Mouse (Mus musculus) hindbrain, postnatal 0 days (tissue): ENCODE results near the gene Ybx1. TPM values are rescaled to one million over a fixed set of nuclear protein-coding genes. Genes with fewer than 3 reads are reported as not detected.

ENCODE experiments used
- ATAC-seq: fragments of 200-750 bp; cut with Nextera tagmentation; 2 replicates; pipeline ENCODE4 v1.8.0; 2017; ENCODE audit warnings: mild to moderate bottlenecking, moderate TSS enrichment, moderate library complexity
- DNase-seq: peaks from one replicate; pipeline ENCODE4 v3.0.0-alpha.2; 2015; ENCODE audit warnings: low spot score
- H3K27ac ChIP-seq: fragments of 300-500 bp; sonication (generic); 2 replicates; pipeline ENCODE4 v1.5.1; 2014; ENCODE audit warnings: mild to moderate bottlenecking
- H3K27me3 ChIP-seq: fragments of 300-500 bp; sonication (generic); 2 replicates; pipeline ENCODE4 v1.6.1; 2014; ENCODE audit warnings: low read length, mixed read lengths; ENCODE audit not compliant: insufficient read depth
- H3K36me3 ChIP-seq: fragments of 300-500 bp; sonication (generic); 2 replicates; pipeline ENCODE4 v1.6.1; 2014; ENCODE audit warnings: low read length, mixed read lengths; ENCODE audit not compliant: insufficient read depth
- H3K4me1 ChIP-seq: fragments of 300-500 bp; sonication (generic); 2 replicates; pipeline ENCODE4 v1.6.1; 2014; ENCODE audit warnings: antibody characterized with exemption, low read length, mixed read lengths; ENCODE audit not compliant: insufficient read depth
- H3K4me2 ChIP-seq: fragments of 300-500 bp; sonication (generic); 2 replicates; pipeline ENCODE4 v1.6.1; 2014; ENCODE audit warnings: low read depth, mild to moderate bottlenecking, low read length, moderate library complexity, mixed read lengths
- H3K4me3 ChIP-seq: fragments of 300-500 bp; sonication (generic); 2 replicates; pipeline ENCODE4 v1.5.1; 2014; ENCODE audit warnings: low read length
- H3K9ac ChIP-seq: fragments of 300-500 bp; sonication (generic); replicated peaks from 2 replicates; pipeline ENCODE4 v1.6.1; 2014; ENCODE audit warnings: mild to moderate bottlenecking, low read length, moderate library complexity, mixed read lengths
- H3K9me3 ChIP-seq: fragments of 300-500 bp; sonication (generic); 2 replicates; pipeline ENCODE4 v1.6.1; 2016; ENCODE audit warnings: low read length, mixed read lengths
- CTCF ChIP-seq: IDR thresholded peaks from 2 replicates; pipeline ENCODE4 v1.5.1; 2016; ENCODE audit warnings: antibody characterized with exemption, control low read depth, low read depth
- WGBS: fragments of 180-500 bp; shearing (Covaris S2); extraction: QIAGEN DNeasy Blood & Tissue Kit; methylation state at CpG from one replicate; pipeline ENCODE4 v1.1.7; 2014; 5-methylcytosine and 5-hydroxymethylcytosine counted together
- polyA plus RNA-seq: library from polyadenylated mRNA; unstranded; fragments of >200 nt; fragmentation: Nextera tagmentation; extraction: Ambion mirVana; gene quantifications from 2 replicates; pipeline ENCODE4 v1.2.1, GENCODE M21; 2015
- total RNA-seq: library from RNA; depleted of rRNA; stranded (reverse); fragments of >200 nt; gene quantifications from 2 replicates; pipeline ENCODE4 v1.2.3, GENCODE M21; 2014

The Ybx1 gene
- total and polyA plus RNA-seq, 2 experiments from 2014 or later = 376 to 922 TPM

DNA sequence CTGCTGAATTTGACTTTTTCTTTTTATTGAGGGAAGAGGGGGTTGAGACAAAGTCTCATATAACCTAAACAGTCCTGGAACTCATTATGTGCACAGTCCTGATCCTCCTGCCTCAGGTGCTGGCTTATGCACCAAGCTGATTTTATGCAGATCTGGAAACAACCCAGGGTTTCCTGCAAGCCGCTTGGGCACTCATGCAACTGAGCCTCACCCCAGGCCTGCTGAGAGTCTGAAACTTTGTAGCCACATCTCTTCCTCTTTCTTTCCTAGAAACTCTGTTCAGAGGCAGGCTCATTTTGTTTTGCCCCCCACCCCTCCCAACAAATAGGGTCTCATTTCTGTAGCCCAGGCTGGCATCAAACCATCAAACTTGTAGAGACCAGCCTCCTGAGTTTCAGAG is 19.4 kb upstream of the Ybx1 start:
- H3K4me1 ChIP-seq = no peaks in the 10 kb centered on the region
- H3K9me3 ChIP-seq = no peaks in the 10 kb centered on the region
- DNase-seq = no peak
- 96% methylated on average over 1 of the region's 1 CpGs for WGBS
- no peak overlapping the region for H3K9ac ChIP-seq
- no peak for ATAC-seq
- H3K27me3 ChIP-seq = no peaks in the 10 kb centered on the region
- H3K4me3 ChIP-seq = no peak overlapping the region
- no peak for TF ChIP-seq CTCF
- no peak overlapping the region for H3K4me2 ChIP-seq
- peaks cover 38% of the 10 kb centered on the region for H3K36me3 ChIP-seq
- H3K27ac ChIP-seq = no peak overlapping the region

DNA sequence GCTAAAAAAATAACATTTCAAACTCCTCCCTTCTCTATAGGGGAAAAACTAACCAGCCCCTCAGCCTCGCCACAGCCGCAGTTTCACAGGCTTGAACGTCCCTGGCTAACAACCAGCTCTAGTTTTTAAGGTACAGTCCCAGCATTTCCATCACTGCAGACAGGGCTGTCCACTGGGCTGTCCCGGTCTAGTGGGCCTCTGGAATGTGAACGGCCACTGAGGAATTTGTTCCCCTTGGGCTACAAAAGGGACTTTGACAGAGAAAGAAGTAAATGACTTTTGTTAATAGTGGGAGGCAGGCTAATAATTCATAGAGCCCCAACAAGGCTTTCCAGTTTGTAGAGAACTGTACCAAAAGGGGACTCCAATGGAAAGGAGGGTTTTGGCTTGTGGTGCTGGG is 11.0 kb upstream of the Ybx1 start:
- Histone ChIP-seq H3K27ac (no peak overlapping the region), H3K27me3 (no peaks in the 10 kb centered on the region), H3K9ac (no peak overlapping the region), H3K4me3 (no peak overlapping the region), H3K4me1 (no peaks in the 10 kb centered on the region), H3K36me3 (peaks cover 5% of the 10 kb centered on the region; the same call in 1 of the 2 replicates), H3K9me3 (no peaks in the 10 kb centered on the region), H3K4me2 (no peak overlapping the region)
- WGBS = 78% methylated on average over 5 of the region's 5 CpGs
- no peak for TF ChIP-seq CTCF
- no peak for ATAC-seq
- no peak for DNase-seq

GRCm38 (mm10) chr4:119303291-119303690 is 8.9 kb upstream of the Ybx1 start:
- 91% methylated on average over 8 of the region's 8 CpGs for WGBS
- DNase-seq = no peak

DNA sequence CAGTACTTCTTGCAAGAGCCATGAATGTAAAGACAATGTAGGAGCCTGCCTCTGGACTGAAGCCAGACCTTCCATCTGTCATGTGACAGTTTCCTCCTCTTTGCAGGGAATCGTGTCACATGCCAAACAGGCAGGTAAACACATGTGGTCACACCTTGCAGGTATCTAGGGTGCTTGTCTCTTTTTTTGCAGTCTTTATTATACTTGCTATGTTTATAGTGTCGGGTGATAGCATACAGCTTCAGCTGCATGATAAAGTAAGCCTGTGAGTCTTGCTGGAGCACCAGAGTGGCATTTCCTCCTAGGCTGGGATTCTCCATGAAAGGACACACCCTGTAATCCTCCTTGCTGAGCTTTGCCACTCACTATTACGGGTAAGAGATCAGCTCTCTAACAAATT is 7.4 kb upstream of the Ybx1 start:
- ATAC-seq (no peak), DNase-seq (no peak)
- WGBS = 85% methylated on average over 3 of the region's 3 CpGs
- Histone ChIP-seq H3K27ac (no peak overlapping the region), H3K9me3 (no peaks in the 10 kb centered on the region), H3K9ac (no peak overlapping the region), H3K4me1 (no peaks in the 10 kb centered on the region), H3K4me2 (no peak overlapping the region), H3K36me3 (no peaks in the 10 kb centered on the region), H3K4me3 (no peak overlapping the region), H3K27me3 (no peaks in the 10 kb centered on the region)
- no peak for TF ChIP-seq CTCF

More at GRCm38 (mm10) chr4:119303291-119303690, 8.9 kb upstream of the Ybx1 start:
- H3K36me3 ChIP-seq = no peaks in the 10 kb centered on the region
- H3K4me1 ChIP-seq = no peaks in the 10 kb centered on the region
- no peak overlapping the region for H3K27ac ChIP-seq
- H3K4me3 ChIP-seq = no peak overlapping the region
- H3K4me2 ChIP-seq = no peak overlapping the region
- TF ChIP-seq CTCF = no peak
- H3K9me3 ChIP-seq = no peaks in the 10 kb centered on the region
- H3K9ac ChIP-seq = no peak overlapping the region
- H3K27me3 ChIP-seq = no peaks in the 10 kb centered on the region
- ATAC-seq = no peak

GRCm38 (mm10) chr4:119300761-119301160 is 6.4 kb upstream of the Ybx1 start:
- no peaks in the 10 kb centered on the region for H3K36me3 ChIP-seq
- H3K4me3 ChIP-seq = no peak overlapping the region
- 88% methylated on average over 3 of the region's 3 CpGs for WGBS
- H3K9ac ChIP-seq = no peak overlapping the region
- no peak overlapping the region for H3K4me2 ChIP-seq
- TF ChIP-seq CTCF = no peak
- H3K27me3 ChIP-seq = no peaks in the 10 kb centered on the region
- no peaks in the 10 kb centered on the region for H3K4me1 ChIP-seq
- H3K9me3 ChIP-seq = no peaks in the 10 kb centered on the region
- DNase-seq (no peak), ATAC-seq (no peak)
- no peak overlapping the region for H3K27ac ChIP-seq

GRCm38 (mm10) chr4:119297361-119297760 is 3.0 kb upstream of the Ybx1 start:
- Histone ChIP-seq H3K9ac (no peak overlapping the region), H3K4me3 (no peak overlapping the region), H3K9me3 (no peaks in the 10 kb centered on the region), H3K4me1 (no peaks in the 10 kb centered on the region), H3K4me2 (no peak overlapping the region), H3K27me3 (no peaks in the 10 kb centered on the region), H3K27ac (no peak overlapping the region), H3K36me3 (no peaks in the 10 kb centered on the region)
- DNase-seq (no peak), ATAC-seq (no peak)
- TF ChIP-seq CTCF = no peak
- WGBS = 85% methylated on average over 2 of the region's 2 CpGs

- Histone ChIP-seq H3K27me3 (no peaks in the 10 kb centered on the region), H3K9ac (peak overlapping the region; percentile 52), H3K9me3 (no peaks in the 10 kb centered on the region), H3K4me2 (peak overlapping the region; percentile 52), H3K36me3 (no peaks in the 10 kb centered on the region), H3K27ac (peak overlapping the region; percentile 84), H3K4me1 (no peaks in the 10 kb centered on the region), H3K4me3 (peak overlapping the region; percentile 87)
- DNase-seq = no peak
- no peak for TF ChIP-seq CTCF
- no peak for ATAC-seq
- WGBS = 6% methylated on average over 6 of the region's 6 CpGs
These were observed 690 bp upstream of the Ybx1 start for GRCm38 (mm10) chr4:119295134-119295453.
